Mouse (Mus musculus) neural tube, embryonic 14.5 days (tissue): Measurements from ENCODE around the gene Gm8082. TPM values are rescaled to one million over a fixed set of nuclear protein-coding genes. Genes with fewer than 3 reads are reported as not detected.
"Not testable (repeated sequence)": the region's sequence is repeated elsewhere in the genome, so short reads cannot be mapped to it uniquely, and the experiment has no call there.

Experiments
- ATAC-seq: fragments of 200-750 bp; cut with Nextera tagmentation; 2 replicates; pipeline ENCODE4 v1.8.0; 2017; ENCODE audit warnings: low read depth, mild to moderate bottlenecking, moderate TSS enrichment, moderate library complexity
- H3K27ac ChIP-seq: fragments of 300-500 bp; sonication (generic); 2 replicates; pipeline ENCODE4 v1.5.1; 2014; ENCODE audit warnings: low read depth, mild to moderate bottlenecking, control low read depth, low read length, moderate library complexity, mixed read lengths
- H3K27me3 ChIP-seq: fragments of 300-500 bp; sonication (generic); 2 replicates; pipeline ENCODE4 v1.6.1; 2014; ENCODE audit warnings: low read length; ENCODE audit not compliant: control insufficient read depth, insufficient read depth
- H3K36me3 ChIP-seq: fragments of 300-500 bp; sonication (generic); 2 replicates; pipeline ENCODE4 v1.6.1; 2014; ENCODE audit warnings: low read length, mixed read lengths; ENCODE audit not compliant: control insufficient read depth, insufficient read depth
- H3K4me1 ChIP-seq: fragments of 300-500 bp; sonication (generic); 2 replicates; pipeline ENCODE4 v1.6.1; 2014; ENCODE audit warnings: low read length; ENCODE audit not compliant: control insufficient read depth, insufficient read depth
- H3K4me2 ChIP-seq: fragments of 300-500 bp; sonication (generic); 2 replicates; pipeline ENCODE4 v1.6.1; 2014; ENCODE audit warnings: mild to moderate bottlenecking, low read depth, low read length, control low read depth
- H3K4me3 ChIP-seq: fragments of 300-500 bp; sonication (generic); 2 replicates; pipeline ENCODE4 v1.5.1; 2014; ENCODE audit warnings: low read depth, low read length, control low read depth, mixed read lengths
- H3K9ac ChIP-seq: fragments of 300-500 bp; sonication (generic); replicated peaks from 2 replicates; pipeline ENCODE4 v1.6.1; 2014; ENCODE audit warnings: low read depth, mild to moderate bottlenecking, control low read depth, low read length, mixed read lengths
- H3K9me3 ChIP-seq: fragments of 300-500 bp; sonication (generic); 2 replicates; pipeline ENCODE4 v1.6.1; 2016; ENCODE audit warnings: low read length; ENCODE audit not compliant: control insufficient read depth
- WGBS: fragments of 180-500 bp; shearing (Covaris S2); extraction: QIAGEN DNeasy Blood & Tissue Kit; methylation state at CpG from one replicate; pipeline ENCODE4 v1.1.7; 2014; 5-methylcytosine and 5-hydroxymethylcytosine counted together
- polyA plus RNA-seq: library from polyadenylated mRNA; unstranded; fragments of >200 nt; fragmentation: Nextera tagmentation; extraction: Ambion mirVana; gene quantifications from 2 replicates; pipeline ENCODE4 v1.2.1, GENCODE M21; 2014

Gene Gm8082
- not detected in 2 replicates for polyA plus RNA-seq

- not testable (repeated sequence) for H3K4me3 ChIP-seq, H3K9ac ChIP-seq, H3K4me1 ChIP-seq, H3K27me3 ChIP-seq, ATAC-seq, H3K4me2 ChIP-seq, H3K27ac ChIP-seq, H3K36me3 ChIP-seq, H3K9me3 ChIP-seq
- WGBS, result 60% methylated on average over 1 of the region's 1 CpGs
Measured at GRCm38 (mm10) chr14:42993524-42993923, at the start of gene Gm8082. Gm8082 (minus strand) TSS chr14:42993624.

GRCm38 (mm10) chr14:43015528-43015927 is 22.1 kb upstream of the Gm8082 start, which contains the start of gene Gm10376:
Gm10376 (minus strand) TSS chr14:43015628.
- ATAC-seq, H3K27ac ChIP-seq, H3K9me3 ChIP-seq, H3K36me3 ChIP-seq, H3K9ac ChIP-seq, H3K4me2 ChIP-seq, H3K4me1 ChIP-seq, H3K4me3 ChIP-seq, H3K27me3 ChIP-seq: not testable (repeated sequence)

Other genes starting within 250 kb of the Gm8082 start
- gene Gm3015, start 224.8 kb downstream of the Gm8082 start, polyA plus RNA-seq, result not detected in 2 replicates
- gene Gm10377, start 195.6 kb downstream of the Gm8082 start, polyA plus RNA-seq, result not detected in 2 replicates
- not detected in 2 replicates for gene Gm21977, start 140.1 kb downstream of the Gm8082 start, polyA plus RNA-seq
- not detected in 2 replicates for gene Gm10376, start 22.0 kb upstream of the Gm8082 start, polyA plus RNA-seq
- gene Gm8094, start 83.0 kb upstream of the Gm8082 start, polyA plus RNA-seq, result not detected in 2 replicates
- not detected in 2 replicates for gene Gm8104, start 107.0 kb upstream of the Gm8082 start, polyA plus RNA-seq
- not detected in 2 replicates for gene Gm7233, start 186.2 kb upstream of the Gm8082 start, polyA plus RNA-seq
- gene Gm8122, start 241.7 kb upstream of the Gm8082 start, polyA plus RNA-seq, result not detected in 2 replicates